Mouse (Mus musculus) MEL (cell line): Measurements from ENCODE around the gene Prol1. TPM values are rescaled to one million over a fixed set of nuclear protein-coding genes. Genes with fewer than 3 reads are reported as not detected.

Source experiments
- DNase-seq: peaks from one replicate; pipeline ENCODE4 v3.0.0; 2011; ENCODE audit warnings: low read depth, low spot score
- H3K27ac ChIP-seq: 2 replicates; pipeline ENCODE4 v1.5.1; 2012; ENCODE audit warnings: low read depth, mild to moderate bottlenecking, control low read depth, low read length, moderate library complexity; ENCODE audit not compliant: control insufficient read depth
- H3K27me3 ChIP-seq, 2 experiments: fragments of 150-350 bp in 1 of 2; sonication (generic) in 1 of 2; 2 replicates each; pipeline ENCODE4 v1.6.1; 2012; ENCODE audit warnings: low read length in 2 of 2, mild to moderate bottlenecking in 2 of 2, improper control_type of control experiment in 1 of 2, moderate library complexity in 1 of 2; ENCODE audit not compliant: insufficient read depth in 2 of 2, control insufficient read depth in 1 of 2
- H3K36me3 ChIP-seq, 2 experiments: 2 replicates each; pipeline ENCODE4 v1.6.1; 2012 to 2014; ENCODE audit warnings: low read length in 2 of 2, improper control_type of control experiment in 1 of 2, inconsistent platforms in 1 of 2, mild to moderate bottlenecking in 1 of 2; ENCODE audit not compliant: insufficient read depth in 2 of 2, control insufficient read depth in 1 of 2
- H3K4me1 ChIP-seq, 2 experiments: fragments of 150-350 bp in 1 of 2; sonication (generic) in 1 of 2; 2 replicates each; pipeline ENCODE4 v1.6.1; 2012; ENCODE audit warnings: low read length in 2 of 2, improper control_type of control experiment in 1 of 2, mild to moderate bottlenecking in 1 of 2; ENCODE audit not compliant: insufficient read depth in 2 of 2, control insufficient read depth in 1 of 2
- H3K4me3 ChIP-seq, 2 experiments: fragments of 150-350 bp in 1 of 2; sonication (generic) in 1 of 2; 2 replicates each; pipeline ENCODE4 v1.5.1; 2012; ENCODE audit warnings: low read depth in 2 of 2, low read length in 2 of 2, mild to moderate bottlenecking in 2 of 2, moderate library complexity in 2 of 2, control low read depth in 1 of 2, improper control_type of control experiment in 1 of 2; ENCODE audit not compliant: control insufficient read depth in 1 of 2, insufficient read depth in 1 of 2
- H3K79me2 ChIP-seq: 2 replicates; pipeline ENCODE4 v1.6.1; 2012; ENCODE audit warnings: mild to moderate bottlenecking, low read length, moderate library complexity; ENCODE audit not compliant: control insufficient read depth, poor library complexity, insufficient read depth
- H3K9ac ChIP-seq: 2 replicates; pipeline ENCODE4 v1.6.1; 2012; ENCODE audit warnings: low read depth, mild to moderate bottlenecking, control low read depth, low read length, moderate library complexity; ENCODE audit not compliant: control insufficient read depth, poor library complexity, severe bottlenecking
- H3K9me3 ChIP-seq: fragments of 150-350 bp; sonication (generic); replicated peaks from 2 replicates; pipeline ENCODE4 v1.6.1; 2012; ENCODE audit warnings: mild to moderate bottlenecking, low read length, improper control_type of control experiment, moderate library complexity; ENCODE audit not compliant: insufficient read depth
- CHD1 ChIP-seq: IDR thresholded peaks from 2 replicates; pipeline ENCODE4 v1.6.1; 2012; ENCODE audit warnings: low read depth, mild to moderate bottlenecking, inconsistent platforms, low read length, improper control_type of control experiment
- CHD2 ChIP-seq: IDR thresholded peaks from 2 replicates; pipeline ENCODE4 v1.6.1; 2011; ENCODE audit warnings: low read length, improper control_type of control experiment
- CTCF ChIP-seq, 3 experiments: IDR thresholded peaks in 2 of 3; conservative IDR thresholded peaks in 1 of 3; 2 replicates each; pipeline ENCODE4 v1.5.1; 2011 to 2012; ENCODE audit warnings: low read length in 3 of 3, low read depth in 2 of 3, mild to moderate bottlenecking in 2 of 3, improper control_type of control experiment in 1 of 3, inconsistent platforms in 1 of 3, mixed read lengths in 1 of 3, moderate library complexity in 1 of 3; ENCODE audit not compliant: control insufficient read depth in 1 of 3, insufficient read depth in 1 of 3, poor library complexity in 1 of 3, severe bottlenecking in 1 of 3
- E2F4 ChIP-seq: IDR thresholded peaks from 2 replicates; pipeline ENCODE4 v1.6.1; 2011; ENCODE audit warnings: low read depth, low read length, improper control_type of control experiment, borderline replicate concordance
- ELF1 ChIP-seq: IDR thresholded peaks from 2 replicates; pipeline ENCODE4 v1.6.1; 2014; ENCODE audit warnings: low read depth, mild to moderate bottlenecking, inconsistent platforms, low read length, improper control_type of control experiment, moderate library complexity
- EP300 ChIP-seq, 2 experiments: IDR thresholded peaks; 2 replicates each; pipeline ENCODE4 v1.6.1; 2011; ENCODE audit warnings: improper control_type of control experiment in 2 of 2, low read length in 2 of 2, low read depth in 1 of 2, mild to moderate bottlenecking in 1 of 2
- ETS1 ChIP-seq: IDR thresholded peaks from 2 replicates; pipeline ENCODE4 v1.6.1; 2012; ENCODE audit warnings: low read depth, mild to moderate bottlenecking, inconsistent platforms, low read length, improper control_type of control experiment, moderate library complexity
- HCFC1 ChIP-seq: IDR thresholded peaks from 2 replicates; pipeline ENCODE4 v1.6.1; 2012; ENCODE audit warnings: low read depth, mild to moderate bottlenecking, inconsistent platforms, low read length, improper control_type of control experiment, moderate library complexity
- JUND ChIP-seq: IDR thresholded peaks from 2 replicates; pipeline ENCODE4 v1.6.1; 2011; ENCODE audit warnings: low read depth, mild to moderate bottlenecking, improper control_type of control experiment, low read length
- MAFK ChIP-seq: IDR thresholded peaks from 2 replicates; pipeline ENCODE4 v1.6.1; 2011; ENCODE audit warnings: low read depth, mild to moderate bottlenecking, low read length, improper control_type of control experiment, borderline replicate concordance
- MAX ChIP-seq: IDR thresholded peaks from 2 replicates; pipeline ENCODE4 v1.6.1; 2011; ENCODE audit warnings: low read length, improper control_type of control experiment
- MEF2A ChIP-seq: IDR thresholded peaks from 2 replicates; pipeline ENCODE4 v1.6.1; 2014; ENCODE audit warnings: low read depth, mild to moderate bottlenecking, inconsistent platforms, low read length, improper control_type of control experiment; ENCODE audit not compliant: poor library complexity, insufficient replicate concordance, severe bottlenecking; ENCODE audit errors: extremely low read depth
- NRF1 ChIP-seq: IDR thresholded peaks from 2 replicates; pipeline ENCODE4 v1.6.1; 2014; ENCODE audit warnings: low read depth, mild to moderate bottlenecking, inconsistent platforms, low read length, improper control_type of control experiment, moderate library complexity; ENCODE audit not compliant: poor library complexity, insufficient read depth, severe bottlenecking
- POLR2AphosphoS5 ChIP-seq: IDR thresholded peaks from 2 replicates; pipeline ENCODE4 v1.6.1; 2012; ENCODE audit warnings: low read depth, borderline replicate concordance, mild to moderate bottlenecking, inconsistent platforms, low read length, moderate library complexity, mixed read lengths
- RCOR1 ChIP-seq: IDR thresholded peaks from 2 replicates; pipeline ENCODE4 v1.6.1; 2012; ENCODE audit warnings: low read depth, mild to moderate bottlenecking, inconsistent platforms, low read length, improper control_type of control experiment
- TCF12 ChIP-seq: IDR thresholded peaks from 2 replicates; pipeline ENCODE4 v1.6.1; 2014; ENCODE audit warnings: low read depth, mild to moderate bottlenecking, inconsistent platforms, low read length, improper control_type of control experiment, moderate library complexity
- UBTF ChIP-seq: IDR thresholded peaks from 2 replicates; pipeline ENCODE4 v1.6.1; 2012; ENCODE audit warnings: low read depth, mild to moderate bottlenecking, inconsistent platforms, low read length, improper control_type of control experiment, moderate library complexity, borderline replicate concordance; ENCODE audit not compliant: insufficient read depth
- USF1 ChIP-seq: IDR thresholded peaks from 2 replicates; pipeline ENCODE4 v1.6.1; 2014; ENCODE audit warnings: low read depth, mild to moderate bottlenecking, inconsistent platforms, low read length, improper control_type of control experiment, moderate library complexity
- USF2 ChIP-seq, 2 experiments: IDR thresholded peaks; 2 replicates each; pipeline ENCODE4 v1.6.1; 2011 to 2012; ENCODE audit warnings: improper control_type of control experiment in 2 of 2, low read length in 2 of 2, borderline replicate concordance in 1 of 2, inconsistent platforms in 1 of 2, low read depth in 1 of 2, mild to moderate bottlenecking in 1 of 2; ENCODE audit not compliant: insufficient read depth in 1 of 2
- polyA plus RNA-seq, 2 experiments: library from polyadenylated mRNA; stranded (reverse) in 1 of 2; unstranded in 1 of 2; fragments of >175 nt in 1 of 2; fragments of >200 nt in 1 of 2; gene quantifications; 2 replicates each; pipeline versions ENCODE4 v1.2.1 to v1.2.4; 2012; ENCODE audit warnings: low replicate concordance in 2 of 2, low read depth in 1 of 2; ENCODE audit not compliant: insufficient read length in 2 of 2, insufficient read depth in 1 of 2, missing spikeins in 1 of 2
- total RNA-seq: library from RNA; depleted of rRNA; stranded (reverse); fragments of 300-350 nt; gene quantifications from 2 replicates; pipeline ENCODE4 v1.2.3, GENCODE M21; 2012

Gene Prol1
- total and polyA plus RNA-seq, 3 experiments = not detected

- Histone ChIP-seq H3K36me3 (peaks cover 0 to 8% of the 10 kb centered on the region in 2 experiments; a peak in 2 of 4 replicates), H3K27me3 (no peaks in the 10 kb centered on the region), H3K4me1 (peaks cover 3 to 4% of the 10 kb centered on the region in 2 experiments; a peak in 2 of 4 replicates), H3K9me3 (no peaks in the 10 kb centered on the region), H3K79me2 (no peaks in the 10 kb centered on the region), H3K27ac (no peak overlapping the region), H3K9ac (no peak overlapping the region), H3K4me3 (no peak overlapping the region)
- DNase-seq = no peak
- no peak for TF ChIP-seq USF1
- no peak for TF ChIP-seq E2F4
- TF ChIP-seq NRF1 = no peak
- TF ChIP-seq MEF2A = no peak
- no peak for TF ChIP-seq HCFC1
Measured at GRCm38 (mm10) chr5:88366886-88367285, 49.8 kb downstream of the Prol1 start.

GRCm38 (mm10) chr5:88370578-88371232, 53.6 kb downstream of the Prol1 start:
- no peak overlapping the region for H3K9ac ChIP-seq
- H3K4me3 ChIP-seq = no peak overlapping the region
- peak; percentile 78 for DNase-seq
- peak overlapping the region; percentile 42 for H3K27ac ChIP-seq
- no peaks in the 10 kb centered on the region for H3K79me2 ChIP-seq
- TF ChIP-seq ELF1 (no peak), MAX (no peak), ETS1 (peak; percentile 51), EP300 (IDR thresholded peaks at IDR 0.05; ENCODE audit: low read depth in 1 of 2, low read length in 2 of 2) (peak; percentile 64 to 73), TCF12 (peak; percentile 56; the same call in 1 of the 2 replicates)
- H3K9me3 ChIP-seq = no peaks in the 10 kb centered on the region
- peaks cover 0 to 8% of the 10 kb centered on the region in 2 experiments; a peak in 2 of 4 replicates for H3K36me3 ChIP-seq
- no peaks in the 10 kb centered on the region for H3K27me3 ChIP-seq
- H3K4me1 ChIP-seq = peaks cover 3 to 4% of the 10 kb centered on the region in 2 experiments; a peak in 2 of 4 replicates

DNA sequence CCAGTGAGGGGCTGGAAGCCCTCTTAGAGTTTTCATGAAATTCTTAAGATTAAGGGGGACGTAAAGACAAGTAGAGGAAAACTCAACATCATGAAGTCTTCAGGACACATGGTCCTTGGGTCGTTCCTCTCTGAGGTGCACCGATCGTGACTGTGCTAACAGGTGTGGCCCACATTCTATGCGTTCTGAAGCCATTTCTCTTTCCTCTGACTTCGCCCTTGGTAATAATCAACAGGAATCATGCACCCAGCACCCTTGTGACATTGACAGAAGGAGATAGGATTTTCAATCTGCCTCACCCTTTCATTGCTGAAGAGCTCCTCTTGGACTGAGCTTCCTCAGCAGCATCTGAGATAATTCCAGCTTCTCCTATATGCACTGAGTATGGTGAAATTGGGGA, 55.5 kb downstream of the Prol1 start:
- peaks cover 3 to 4% of the 10 kb centered on the region in 2 experiments; a peak in 2 of 4 replicates for H3K4me1 ChIP-seq
- no peaks in the 10 kb centered on the region for H3K9me3 ChIP-seq
- H3K27me3 ChIP-seq = no peaks in the 10 kb centered on the region
- no peak overlapping the region for H3K27ac ChIP-seq
- H3K9ac ChIP-seq = no peak overlapping the region
- no peaks in the 10 kb centered on the region for H3K79me2 ChIP-seq
- no peak for DNase-seq
- no peak overlapping the region for H3K4me3 ChIP-seq
- no peak for TF ChIP-seq UBTF
- TF ChIP-seq CTCF (IDR thresholded peaks at IDR 0.05 in 2 of 3, conservative IDR thresholded peaks at IDR 0.05 in 1 of 3; ENCODE audit: control insufficient read depth in 1 of 3, insufficient read depth in 1 of 3, low read depth in 2 of 3, low read length in 3 of 3, poor library complexity in 1 of 3, severe bottlenecking in 1 of 3) = no peak
- TF ChIP-seq RCOR1 = no peak
- no peak for TF ChIP-seq ELF1
- no peak for TF ChIP-seq HCFC1
- TF ChIP-seq CHD2 = no peak
- no peak for TF ChIP-seq POLR2AphosphoS5
- no peak for TF ChIP-seq NRF1
- TF ChIP-seq USF2 (IDR thresholded peaks at IDR 0.05; ENCODE audit: borderline replicate concordance in 1 of 2, insufficient read depth in 1 of 2, low read depth in 1 of 2, low read length in 2 of 2) = no peak
- no peak for TF ChIP-seq CHD1
- TF ChIP-seq MAFK = no peak
- no peak for TF ChIP-seq JUND
- TF ChIP-seq MEF2A = no peak
- H3K36me3 ChIP-seq = peaks cover 0 to 8% of the 10 kb centered on the region in 2 experiments; a peak in 2 of 4 replicates
